15 mouse cellular contexts compared by ENCODE assay signal in the genomic region with DNA sequence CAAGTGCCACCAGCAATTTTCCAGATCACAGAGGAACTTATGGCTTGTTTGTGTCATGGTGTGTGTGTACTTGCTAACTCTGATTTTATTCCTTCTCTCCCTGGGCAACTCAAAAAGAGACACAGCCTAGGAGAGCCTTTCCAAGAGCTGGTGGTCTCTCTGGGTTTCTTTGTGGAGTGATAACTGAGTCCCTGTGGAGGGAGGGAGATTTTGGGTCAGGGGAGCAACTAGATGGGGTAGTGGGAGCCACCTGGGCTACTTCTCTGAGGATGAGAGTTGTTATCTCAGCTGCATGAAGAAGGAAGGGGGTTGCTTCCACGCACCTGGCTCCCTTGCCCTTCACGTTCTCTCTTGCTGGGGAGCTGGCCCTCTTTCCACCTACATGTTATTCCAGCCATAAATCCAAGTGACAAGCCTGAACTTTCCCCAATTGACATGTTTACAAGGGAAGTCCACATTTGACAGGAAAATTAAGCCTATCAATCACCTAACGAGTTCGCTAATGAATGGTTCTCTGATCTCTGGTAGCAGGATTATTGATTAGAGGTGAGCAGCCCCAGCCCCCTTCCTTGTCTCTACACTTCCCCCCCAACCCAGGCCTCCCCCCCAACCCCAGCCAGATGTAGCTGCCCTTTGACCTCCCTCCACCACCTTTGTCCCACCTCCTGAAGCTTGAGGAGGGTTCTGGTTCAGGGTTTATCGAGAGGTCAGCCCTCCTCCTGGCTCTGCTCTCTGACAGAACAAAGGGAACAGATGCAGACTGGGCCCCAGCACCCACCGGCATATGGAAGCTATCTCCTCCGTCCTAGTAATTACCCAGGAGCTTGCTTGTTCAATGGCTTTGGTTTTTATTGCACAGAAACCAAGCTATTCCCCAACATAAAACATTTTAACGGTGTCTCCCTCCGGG.
A peak's percentile ranks its signal among the peaks of the same experiment; 100 is the strongest.
DNase-seq lines count a peak whose midpoint lies in the region; ATAC-seq lines count a peak whose summit lies in the region.
"Had no signal": no experiment of that assay in that cellular context is flagged by ENCODE, and none has a peak within 500 bp of the region (broad histone marks: within the 10 kb centered on the region; RNA-seq: fewer than 3 reads in every experiment).

No protein-coding gene starts in this region.

- no peaks in the 10 kb centered on the region for H3K36me3 ChIP-seq in kidney, embryonic 14.5 days (ENCODE audit: control insufficient read depth, insufficient read depth, low read length)
- H3K36me3 ChIP-seq in limb, embryonic 10.5 days, result no peaks in the 10 kb centered on the region

- H3K4me1 ChIP-seq in kidney, embryonic 14.5 days (ENCODE audit: control insufficient read depth, insufficient read depth, low read length), result peaks cover 20% of the 10 kb centered on the region
- peaks cover 73% of the 10 kb centered on the region for H3K4me1 ChIP-seq in limb, embryonic 10.5 days

- H3K4me2 ChIP-seq in kidney, embryonic 14.5 days (replicated peaks; ENCODE audit: low read depth, low read length), result no peak overlapping the region
- H3K4me2 ChIP-seq: midbrain, embryonic 11.5 days had no signal

- ATAC-seq in kidney, embryonic 14.5 days (ENCODE audit: low FRiP score, low TSS enrichment), result peak; percentile 91

- no peak overlapping the region for H3K4me3 ChIP-seq in kidney, embryonic 14.5 days (ENCODE audit: low read length)
- no peak overlapping the region for H3K4me3 ChIP-seq in limb, embryonic 10.5 days

- WGBS in kidney, embryonic 14.5 days, result 13% methylated on average over 9 of the region's 9 CpGs
- WGBS in limb, embryonic 10.5 days, result 4% methylated on average over 9 of the region's 9 CpGs

- H3K9ac ChIP-seq in kidney, embryonic 14.5 days (ENCODE audit: low read depth, low read length), result no peak overlapping the region; the same call in 1 of the 2 replicates
- H3K9ac ChIP-seq: liver, embryonic 14.5 days had no signal

- peaks cover 7% of the 10 kb centered on the region for H3K27me3 ChIP-seq in kidney, embryonic 14.5 days (ENCODE audit: control insufficient read depth, insufficient read depth, low read length)
- peaks cover 36% of the 10 kb centered on the region for H3K27me3 ChIP-seq in limb, embryonic 10.5 days (ENCODE audit: low read depth, poor library complexity, severe bottlenecking)

- peak overlapping the region; percentile 42; the same call in 1 of the 2 replicates for H3K27ac ChIP-seq in kidney, embryonic 14.5 days (ENCODE audit: low read depth, low read length)
- peak overlapping the region; percentile 80 for H3K27ac ChIP-seq in limb, embryonic 10.5 days
- H3K27ac ChIP-seq: liver, embryonic 14.5 days had no signal

- no peak for DNase-seq in kidney, postnatal 36 days
- DNase-seq in embryo, embryonic 9.5 days (ENCODE audit: extremely low spot score), result peak; percentile 78
- peak; percentile 87 for DNase-seq in limb, embryonic 10.5 days (ENCODE audit: low spot score)
- peak; percentile 29 for DNase-seq in retina, embryonic 14.5 days (ENCODE audit: low spot score)
- no peak for DNase-seq in frontal cortex, postnatal 10 days (ENCODE audit: low spot score in 2 of 2)
- DNase-seq in frontal cortex, postnatal 25 days (ENCODE audit: low spot score in 2 of 2), result no peak
- DNase-seq: adrenal gland, postnatal 25 days; heart, adult 11 months; kidney, adult 18-20 months; lung, postnatal 14 days; right cerebral cortex, adult 18-20 months; spleen, adult 18-20 months had no signal

- no peaks in the 10 kb centered on the region for H3K9me3 ChIP-seq in kidney, embryonic 14.5 days (ENCODE audit: control insufficient read depth, low read length)
- no peaks in the 10 kb centered on the region for H3K9me3 ChIP-seq in limb, embryonic 10.5 days (replicated peaks)

Comparison
In these comparisons a context has a peak if more than half of its experiments do, and no peak if none do; other contexts are left out.
1. DNase-seq: peak in embryo, embryonic 9.5 days (single experiment), limb, embryonic 10.5 days (single experiment) and retina, embryonic 14.5 days (single experiment); none in kidney, postnatal 36 days (0 of 2), frontal cortex, postnatal 10 days (0 of 2) and frontal cortex, postnatal 25 days (0 of 2).